Mouse (Mus musculus): Measurements from ENCODE around the gene Nhsl1. TPM values are rescaled to one million over a fixed set of nuclear protein-coding genes. Genes with fewer than 3 reads are reported as not detected.
"Not testable (repeated sequence)": the region's sequence is repeated elsewhere in the genome, so short reads cannot be mapped to it uniquely, and the experiment has no call there.

Nhsl1 gene
- polyA plus RNA-seq, 1 experiment from 2014 or later, result 16.3 TPM

- no peak overlapping the region for H3K27ac ChIP-seq
- no peak overlapping the region for H3K9ac ChIP-seq
- 95% methylated on average over 9 of the region's 9 CpGs for WGBS
- no peak for ATAC-seq
- no peak overlapping the region for H3K4me2 ChIP-seq
- peaks cover 10% of the 10 kb centered on the region for H3K4me1 ChIP-seq
- no peak overlapping the region for H3K4me3 ChIP-seq
- peaks cover 10% of the 10 kb centered on the region; the same call in 1 of the 2 replicates for H3K9me3 ChIP-seq (replicated peaks)
- no peaks in the 10 kb centered on the region for H3K27me3 ChIP-seq
- peaks cover 22% of the 10 kb centered on the region for H3K36me3 ChIP-seq (ENCODE audit: poor library complexity, severe bottlenecking)
Measured at GRCm38 (mm10) chr10:18427866-18428265, 109.1 kb downstream of the Nhsl1 start.

GRCm38 (mm10) chr10:18429533-18429932, 110.7 kb downstream of the Nhsl1 start:
- WGBS, result 91% methylated on average over 3 of the region's 3 CpGs
- peaks cover 10% of the 10 kb centered on the region; the same call in 1 of the 2 replicates for H3K9me3 ChIP-seq (replicated peaks)
- H3K36me3 ChIP-seq (ENCODE audit: poor library complexity, severe bottlenecking), result peaks cover 22% of the 10 kb centered on the region
- H3K4me3 ChIP-seq, result no peak overlapping the region
- H3K27ac ChIP-seq, result no peak overlapping the region
- H3K4me2 ChIP-seq, result no peak overlapping the region
- H3K4me1 ChIP-seq, result peaks cover 7% of the 10 kb centered on the region
- no peaks in the 10 kb centered on the region for H3K27me3 ChIP-seq
- H3K9ac ChIP-seq, result no peak overlapping the region
- ATAC-seq, result no peak

- Histone ChIP-seq H3K36me3 (ENCODE audit: poor library complexity, severe bottlenecking) (peaks cover 22% of the 10 kb centered on the region), H3K27ac (0 out of 2 replicates have a peak overlapping the region, but pooled peaks have one; percentile 5), H3K4me1 (peaks cover 7% of the 10 kb centered on the region), H3K4me2 (no peak overlapping the region; the same call in 1 of the 2 replicates), H3K4me3 (no peak overlapping the region), H3K27me3 (no peaks in the 10 kb centered on the region), H3K9me3 (replicated peaks) (peaks cover 10% of the 10 kb centered on the region; the same call in 1 of the 2 replicates), H3K9ac (no peak overlapping the region)
- ATAC-seq, result no peak; the same call in 1 of the 2 replicates
- 74% methylated on average over 8 of the region's 8 CpGs for WGBS
Measured at GRCm38 (mm10) chr10:18430141-18430540, 111.4 kb downstream of the Nhsl1 start.

GRCm38 (mm10) chr10:18430973-18431372, 112.2 kb downstream of the Nhsl1 start:
- Histone ChIP-seq H3K27me3 (no peaks in the 10 kb centered on the region), H3K9me3 (replicated peaks) (peaks cover 10% of the 10 kb centered on the region; the same call in 1 of the 2 replicates), H3K4me3 (peak overlapping the region; percentile 28), H3K9ac (peak overlapping the region; percentile 57), H3K4me2 (peak overlapping the region; percentile 61), H3K4me1 (peaks cover 13% of the 10 kb centered on the region), H3K27ac (peak overlapping the region; percentile 20), H3K36me3 (ENCODE audit: poor library complexity, severe bottlenecking) (peaks cover 22% of the 10 kb centered on the region)
- peak; percentile 71; the same call in 1 of the 2 replicates for ATAC-seq
- 5% methylated on average over 18 of the region's 18 CpGs for WGBS

GRCm38 (mm10) chr10:18431546-18431945, 112.8 kb downstream of the Nhsl1 start:
- H3K4me2 ChIP-seq, result no peak overlapping the region
- peaks cover 21% of the 10 kb centered on the region for H3K36me3 ChIP-seq (ENCODE audit: poor library complexity, severe bottlenecking)
- 82% methylated on average over 3 of the region's 3 CpGs for WGBS
- H3K27ac ChIP-seq, result no peak overlapping the region
- no peak overlapping the region for H3K4me3 ChIP-seq
- H3K4me1 ChIP-seq, result peaks cover 18% of the 10 kb centered on the region
- ATAC-seq, result no peak
- H3K9ac ChIP-seq, result no peak overlapping the region
- H3K9me3 ChIP-seq (replicated peaks), result peaks cover 10% of the 10 kb centered on the region; the same call in 1 of the 2 replicates
- H3K27me3 ChIP-seq, result no peaks in the 10 kb centered on the region

GRCm38 (mm10) chr10:18435454-18435853, 116.7 kb downstream of the Nhsl1 start:
- Histone ChIP-seq H3K9ac (no peak overlapping the region), H3K4me3 (no peak overlapping the region), H3K9me3 (replicated peaks) (no peaks in the 10 kb centered on the region), H3K27ac (no peak overlapping the region), H3K4me1 (peaks cover 25% of the 10 kb centered on the region), H3K27me3 (no peaks in the 10 kb centered on the region), H3K4me2 (no peak overlapping the region), H3K36me3 (ENCODE audit: poor library complexity, severe bottlenecking) (no peaks in the 10 kb centered on the region)
- WGBS, result 81% methylated on average over 6 of the region's 6 CpGs
- no peak for ATAC-seq

GRCm38 (mm10) chr10:18435938-18436337, 117.2 kb downstream of the Nhsl1 start:
- no peak for ATAC-seq
- Histone ChIP-seq H3K9ac (no peak overlapping the region), H3K4me3 (no peak overlapping the region), H3K27ac (no peak overlapping the region), H3K4me1 (peaks cover 21% of the 10 kb centered on the region), H3K27me3 (no peaks in the 10 kb centered on the region), H3K9me3 (replicated peaks) (no peaks in the 10 kb centered on the region), H3K36me3 (ENCODE audit: poor library complexity, severe bottlenecking) (no peaks in the 10 kb centered on the region), H3K4me2 (no peak overlapping the region)
- 56% methylated on average over 7 of the region's 7 CpGs for WGBS

GRCm38 (mm10) chr10:18437584-18437983, 118.8 kb downstream of the Nhsl1 start:
- H3K27ac ChIP-seq, result no peak overlapping the region
- H3K4me2 ChIP-seq, result no peak overlapping the region
- no peak overlapping the region for H3K9ac ChIP-seq
- peaks cover 18% of the 10 kb centered on the region for H3K4me1 ChIP-seq
- H3K4me3 ChIP-seq, result no peak overlapping the region
- ATAC-seq, result no peak
- no peaks in the 10 kb centered on the region for H3K9me3 ChIP-seq (replicated peaks)
- WGBS, result 52% methylated on average over 2 of the region's 2 CpGs
- no peaks in the 10 kb centered on the region for H3K27me3 ChIP-seq
- no peaks in the 10 kb centered on the region for H3K36me3 ChIP-seq (ENCODE audit: poor library complexity, severe bottlenecking)

- no peaks in the 10 kb centered on the region for H3K27me3 ChIP-seq
- H3K4me3 ChIP-seq, result no peak overlapping the region
- peak overlapping the region; percentile 65 for H3K27ac ChIP-seq
- whole genome bisulfite sequencing, result 10% methylated on average over 6 of the region's 6 CpGs
- ATAC-seq, result peak; percentile 84
- peak overlapping the region; percentile 43 for H3K4me2 ChIP-seq
- no peaks in the 10 kb centered on the region for H3K9me3 ChIP-seq (replicated peaks)
- H3K9ac ChIP-seq, result 0 out of 2 replicates have a peak overlapping the region, but pooled peaks have one; percentile 8
- peaks cover 33% of the 10 kb centered on the region for H3K4me1 ChIP-seq
- H3K36me3 ChIP-seq (ENCODE audit: poor library complexity, severe bottlenecking), result no peaks in the 10 kb centered on the region
Measured at GRCm38 (mm10) chr10:18445603-18446358, 127.0 kb downstream of the Nhsl1 start.

- Histone ChIP-seq H3K9ac (no peak overlapping the region), H3K9me3 (replicated peaks) (no peaks in the 10 kb centered on the region), H3K4me2 (peak overlapping the region; percentile 43), H3K27ac (peak overlapping the region; percentile 65), H3K4me1 (peaks cover 35% of the 10 kb centered on the region), H3K36me3 (ENCODE audit: poor library complexity, severe bottlenecking) (no peaks in the 10 kb centered on the region), H3K27me3 (no peaks in the 10 kb centered on the region), H3K4me3 (no peak overlapping the region)
- WGBS, result 5% methylated on average over 5 of the region's 7 CpGs
- peak; percentile 44; the same call in 1 of the 2 replicates for ATAC-seq
Measured at GRCm38 (mm10) chr10:18446359-18446820, 127.6 kb downstream of the Nhsl1 start.

GRCm38 (mm10) chr10:18447299-18447698, 128.5 kb downstream of the Nhsl1 start:
- Histone ChIP-seq H3K9ac (no peak overlapping the region), H3K27ac (no peak overlapping the region), H3K36me3 (ENCODE audit: poor library complexity, severe bottlenecking) (no peaks in the 10 kb centered on the region), H3K27me3 (no peaks in the 10 kb centered on the region), H3K9me3 (replicated peaks) (no peaks in the 10 kb centered on the region), H3K4me2 (no peak overlapping the region), H3K4me1 (peaks cover 35% of the 10 kb centered on the region), H3K4me3 (no peak overlapping the region)
- no peak for ATAC-seq
- 57% methylated on average over 4 of the region's 4 CpGs for WGBS

- not testable (repeated sequence) for H3K4me3 ChIP-seq; H3K36me3 ChIP-seq (ENCODE audit: poor library complexity, severe bottlenecking); H3K27me3 ChIP-seq; H3K9ac ChIP-seq; H3K27ac ChIP-seq; H3K9me3 ChIP-seq (replicated peaks); ATAC-seq; H3K4me2 ChIP-seq
- 93% methylated on average over 7 of the region's 7 CpGs for WGBS
- H3K4me1 ChIP-seq, result peaks cover 41% of the 10 kb centered on the region
Measured at GRCm38 (mm10) chr10:18448896-18449295, 130.1 kb downstream of the Nhsl1 start.
